In the genomic region with DNA sequence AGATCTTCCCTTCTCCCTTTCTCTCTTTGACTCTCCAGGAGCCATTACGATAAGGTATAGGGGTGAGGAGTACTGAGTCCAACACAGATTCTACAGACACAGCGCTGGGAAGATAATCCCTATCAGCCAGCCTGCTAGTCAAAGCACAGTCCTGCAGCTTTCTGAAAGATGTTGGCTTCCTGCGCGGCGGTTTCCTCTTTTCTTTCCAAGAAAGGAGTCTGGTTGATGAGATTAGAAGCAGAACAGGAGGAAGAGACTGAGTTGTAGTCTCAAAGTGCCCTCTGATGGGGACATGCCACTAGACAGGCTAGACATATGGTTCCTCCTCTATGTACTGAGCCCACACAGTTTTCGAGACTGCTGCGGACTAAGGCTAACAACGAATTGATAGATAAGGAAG, we compare ENCODE assay signal across 13 mouse cellular contexts. TPM values are rescaled to one million over a fixed set of nuclear protein-coding genes. Genes with fewer than 3 reads are reported as not detected.
A peak's percentile ranks its signal among the peaks of the same experiment; 100 is the strongest.
DNase-seq lines count a peak whose midpoint lies in the region; ATAC-seq and TF ChIP-seq lines count a peak whose summit lies in the region.
"Had no signal": no experiment of that assay in that cellular context is flagged by ENCODE, and none has a peak within 500 bp of the region (broad histone marks: within the 10 kb centered on the region; RNA-seq: fewer than 3 reads in every experiment).

No protein-coding gene starts in this region.

- no peaks in the 10 kb centered on the region for H3K36me3 ChIP-seq in heart, postnatal 0 days (replicated peaks; ENCODE audit: control insufficient read depth, insufficient read depth, low read length)

- ATAC-seq in heart, postnatal 0 days (ENCODE audit: insufficient read depth, low read depth) = peak; percentile 75
- ATAC-seq in megakaryocyte progenitor cell, adult 5-6 weeks (replicated peaks; ENCODE audit: poor library complexity) = peak; percentile 84

- H3K4me3 ChIP-seq in left cerebral cortex, adult 2 months = 0 out of 2 replicates have a peak overlapping the region, but pooled peaks have one; percentile 9
- no peak overlapping the region for H3K4me3 ChIP-seq in heart, postnatal 0 days (ENCODE audit: low read depth, low read length)
- H3K4me3 ChIP-seq: myocyte had no signal

- 36% methylated on average over 8 of the region's 8 CpGs for WGBS in heart, postnatal 0 days

- H3K4me2 ChIP-seq in heart, postnatal 0 days (ENCODE audit: low read depth, low read length) = no peak overlapping the region

- TF ChIP-seq EP300 in heart, postnatal 0 days (IDR thresholded peaks at IDR 0.05; ENCODE audit: low read depth) = no peak

- no peaks in the 10 kb centered on the region for H3K27me3 ChIP-seq in heart, postnatal 0 days (ENCODE audit: control insufficient read depth, insufficient read depth, low read length)

- H3K4me1 ChIP-seq in heart, postnatal 0 days (ENCODE audit: control insufficient read depth, insufficient read depth) = peaks cover 6% of the 10 kb centered on the region; the same call in 1 of the 2 replicates

- no peak for DNase-seq in left cerebral cortex, adult 2 months (ENCODE audit: extremely low spot score in 1 of 2, low spot score in 2 of 2)
- DNase-seq in left cerebral cortex, adult 8-10 months (ENCODE audit: low spot score in 2 of 2) = no peak
- DNase-seq in cerebellum, postnatal 36 days = peak; percentile 18 to 25
- DNase-seq in heart, postnatal 0 days (ENCODE audit: low spot score) = peak; percentile 62
- DNase-seq in Muller cell, postnatal 12 days (ENCODE audit: inconsistent ontology term) = no peak
- no peak for DNase-seq in gastrocnemius, postnatal 4 days (ENCODE audit: low spot score in 2 of 2)
- DNase-seq: lung, adult 2 months had no signal

- H3K27ac ChIP-seq in left cerebral cortex, adult 2 months = 0 out of 2 replicates have a peak overlapping the region, but pooled peaks have one; percentile 3
- no peak overlapping the region for H3K27ac ChIP-seq in heart, postnatal 0 days (ENCODE audit: low read depth)

- intact Hi-C loops in left cerebral cortex, adult 2 months (cut with DNase I) = no loop called here

- H3K9ac ChIP-seq in heart, postnatal 0 days (replicated peaks; ENCODE audit: low read depth, low read length) = no peak overlapping the region

- H3K9me3 ChIP-seq in heart, postnatal 0 days (replicated peaks; ENCODE audit: control insufficient read depth, low read length) = no peaks in the 10 kb centered on the region

- peak; percentile 11 for TF ChIP-seq CTCF in left cerebral cortex, adult 2 months (IDR thresholded peaks at IDR 0.05)
- TF ChIP-seq CTCF in heart, postnatal 0 days (IDR thresholded peaks at IDR 0.05; ENCODE audit: low read depth) = peak; percentile 41

RNA-seq across cellular contexts. Expression of a gene that starts 6.1 kb away (rescaled TPM):
- total RNA-seq in left cerebral cortex, adult 2 months (2021) = 100 to 1,000 TPM; 166 to 173 TPM
- 100 to 1,000 TPM; 143 to 176 (median 159) TPM for total RNA-seq in left cerebral cortex, adult 8-10 months (2022)
- 1.8 and 2.6 TPM in 2 replicates for total RNA-seq in heart, postnatal 0 days (2014; rRNA removed; ENCODE audit: low replicate concordance)
- 2.7 and 3.1 TPM in 2 replicates for polyA plus RNA-seq in heart, postnatal 0 days (2015; fragmentation: Nextera tagmentation; extraction: Ambion mirVana)
- 0.44 and 0.52 TPM in 2 replicates for total RNA-seq in megakaryocyte progenitor cell, adult 5-6 weeks (2015)
- 0.37 and 0.51 TPM in 2 replicates for total RNA-seq in megakaryocyte progenitor cell, adult 5-6 weeks (2017)
- total RNA-seq in gastrocnemius, postnatal 4 days (2021) = 1 to 10 TPM; 2.5 to 2.9 TPM

RNA-seq across cellular contexts. Expression of a gene that starts 33.3 kb away (rescaled TPM):
- not detected for total RNA-seq in left cerebral cortex, adult 2 months (2021)
- total RNA-seq in left cerebral cortex, adult 8-10 months (2022) = not detected
- total RNA-seq in heart, postnatal 0 days (2014; rRNA removed; ENCODE audit: low replicate concordance) = not detected in 2 replicates
- polyA plus RNA-seq in heart, postnatal 0 days (2015; fragmentation: Nextera tagmentation; extraction: Ambion mirVana) = not detected in 2 replicates
- total RNA-seq in megakaryocyte progenitor cell, adult 5-6 weeks (2015) = not detected in 2 replicates
- total RNA-seq in megakaryocyte progenitor cell, adult 5-6 weeks (2017) = not detected in 2 replicates
- not detected for total RNA-seq in gastrocnemius, postnatal 4 days (2021)
- total RNA-seq: adrenal gland, postnatal 4 days had no signal
- polyA plus RNA-seq: hindbrain, embryonic 11.5 days; large intestine, adult 2 months; lung, adult 2 months; myocyte; small intestine, adult 2 months had no signal

Comparison
In these comparisons a context has a peak if more than half of its experiments do, and no peak if none do; other contexts are left out.
1. DNase-seq: peak in cerebellum, postnatal 36 days (2 of 2) and heart, postnatal 0 days (single experiment); none in left cerebral cortex, adult 2 months (0 of 2), left cerebral cortex, adult 8-10 months (0 of 2), Muller cell, postnatal 12 days (single experiment) and gastrocnemius, postnatal 4 days (0 of 2).
2. RNA of a gene that starts 6.1 kb away (total RNA-seq): 166 to 173 TPM in left cerebral cortex, adult 2 months and 143 to 176 TPM in left cerebral cortex, adult 8-10 months; 2.5 to 2.9 TPM in gastrocnemius, postnatal 4 days, 1.8 to 2.6 TPM in heart, postnatal 0 days and 0.37 to 0.52 TPM in megakaryocyte progenitor cell, adult 5-6 weeks; every median in the first group is over 10 times any median in the second.